Mouse (Mus musculus) testis, adult 2 months (tissue): ENCODE data around the gene Raver2.

Source experiments
- CTCF ChIP-seq: fragments of 200-500 bp; IDR thresholded peaks from 2 replicates; pipeline ENCODE4 v1.5.1; 2012; ENCODE audit warnings: low read depth, mild to moderate bottlenecking, inconsistent platforms, low read length, moderate library complexity; ENCODE audit not compliant: control insufficient read depth, insufficient read depth, insufficient replicate concordance
- POLR2A ChIP-seq: fragments of 200-500 bp; IDR thresholded peaks from 2 replicates; pipeline ENCODE4 v1.6.1; 2012; ENCODE audit warnings: low read depth, mild to moderate bottlenecking, inconsistent platforms, low read length, moderate library complexity; ENCODE audit not compliant: control insufficient read depth

- no peak for TF ChIP-seq CTCF
- no peak for TF ChIP-seq POLR2A
Measured at GRCm38 (mm10) chr4:101135909-101136308, 67.1 kb downstream of the Raver2 start.
